21 mouse cellular contexts compared by ENCODE assay signal in genomic region chr17:56842173-56842572, GRCm38 (mm10). TPM values are rescaled to one million over a fixed set of nuclear protein-coding genes. Genes with fewer than 3 reads are reported as not detected.
"Had no signal": no experiment of that assay in that cellular context is flagged by ENCODE, and none has a peak within 500 bp of the region (broad histone marks: within the 10 kb centered on the region; RNA-seq: fewer than 3 reads in every experiment).

No protein-coding gene starts in this region.

- H3K36me3 ChIP-seq: limb, embryonic 15.5 days; liver, embryonic 12.5 days; lung, embryonic 15.5 days; neural tube, embryonic 12.5 days had no signal

- H3K4me3 ChIP-seq: limb, embryonic 15.5 days; liver, embryonic 12.5 days; lung, embryonic 15.5 days; myocyte; neural tube, embryonic 12.5 days had no signal

- H3K27ac ChIP-seq: limb, embryonic 15.5 days; liver, embryonic 12.5 days; lung, embryonic 15.5 days; macrophage; neural tube, embryonic 12.5 days had no signal

- H3K27me3 ChIP-seq: lung, embryonic 15.5 days; neural tube, embryonic 12.5 days had no signal

- ATAC-seq: intestine, postnatal 0 days; liver, embryonic 12.5 days had no signal

- H3K9me3 ChIP-seq: limb, embryonic 15.5 days; liver, embryonic 12.5 days; lung, embryonic 15.5 days; neural tube, embryonic 12.5 days had no signal

- H3K4me2 ChIP-seq: limb, embryonic 15.5 days; liver, embryonic 12.5 days; lung, embryonic 15.5 days; neural tube, embryonic 12.5 days had no signal

- DNase-seq: kidney, adult 8-10 months; kidney, postnatal 25 days; layer of hippocampus, postnatal 36 days; midbrain, embryonic 14.5 days; thymus, postnatal 36 days had no signal

- H3K9ac ChIP-seq: limb, embryonic 15.5 days; liver, embryonic 12.5 days; lung, embryonic 15.5 days; neural tube, embryonic 12.5 days had no signal

- H3K4me1 ChIP-seq: limb, embryonic 15.5 days; liver, embryonic 12.5 days; lung, embryonic 15.5 days; neural tube, embryonic 12.5 days had no signal

RNA-seq across cellular contexts. Expression of gene Acsbg2, which starts 32.1 kb away (rescaled TPM):
- total RNA-seq: layer of hippocampus, postnatal 36 days; left cerebral cortex, adult 8-10 months; left cerebral cortex, postnatal 25 days; neutrophil, adult 5-6 weeks had no signal
- polyA plus RNA-seq: intestine, postnatal 0 days; kidney, embryonic 16.5 days; limb, embryonic 11.5 days; limb, embryonic 15.5 days; liver, embryonic 12.5 days; liver, embryonic 16.5 days; lung, embryonic 15.5 days; macrophage; midbrain, embryonic 14.5 days; myocyte; neural tube, embryonic 12.5 days; small intestine, adult 2 months; stomach, embryonic 16.5 days; thymus, postnatal 0 days had no signal

RNA-seq across cellular contexts. Expression of gene 1700061G19Rik, which starts 33.1 kb away (rescaled TPM):
- total RNA-seq: left cerebral cortex, postnatal 25 days; neutrophil, adult 5-6 weeks had no signal
- polyA plus RNA-seq: macrophage; small intestine, adult 2 months had no signal
